Mouse (Mus musculus) leukemia stem cell, adult 10-12 weeks (primary cell): ENCODE data around the gene Mmp12. TPM values are rescaled to one million over a fixed set of nuclear protein-coding genes. Genes with fewer than 3 reads are reported as not detected.

Experiments used
- polyA plus RNA-seq: library from polyadenylated mRNA; stranded (reverse); fragments of >175 nt; gene quantifications from 2 replicates; pipeline ENCODE4 v1.2.3, GENCODE M21; 2012; ENCODE audit warnings: low replicate concordance

Mmp12 gene
- polyA plus RNA-seq, result not detected in 2 replicates

DNA sequence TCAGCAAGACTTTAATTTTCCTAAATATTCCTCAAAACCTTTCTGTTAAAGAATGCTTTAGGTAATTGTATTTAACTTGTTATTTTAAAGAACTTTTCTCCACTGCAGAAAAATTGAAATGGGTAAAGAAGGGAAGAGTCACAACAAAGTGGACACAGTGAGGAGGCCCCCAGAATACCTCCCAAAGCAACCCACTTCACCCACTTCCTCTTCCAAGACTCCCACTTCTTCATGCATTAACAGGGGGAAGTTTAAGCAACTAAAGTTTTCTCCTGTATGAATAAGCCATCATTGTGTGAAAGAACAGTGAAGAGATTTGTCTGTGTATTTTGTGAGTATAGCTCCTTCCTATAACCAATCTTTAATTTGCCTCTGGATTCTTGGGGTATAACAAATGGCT is at the start of gene Mmp12:
Mmp12 (plus strand) TSS at position 275 of the 400 bp plus-strand sequence.

DNA sequence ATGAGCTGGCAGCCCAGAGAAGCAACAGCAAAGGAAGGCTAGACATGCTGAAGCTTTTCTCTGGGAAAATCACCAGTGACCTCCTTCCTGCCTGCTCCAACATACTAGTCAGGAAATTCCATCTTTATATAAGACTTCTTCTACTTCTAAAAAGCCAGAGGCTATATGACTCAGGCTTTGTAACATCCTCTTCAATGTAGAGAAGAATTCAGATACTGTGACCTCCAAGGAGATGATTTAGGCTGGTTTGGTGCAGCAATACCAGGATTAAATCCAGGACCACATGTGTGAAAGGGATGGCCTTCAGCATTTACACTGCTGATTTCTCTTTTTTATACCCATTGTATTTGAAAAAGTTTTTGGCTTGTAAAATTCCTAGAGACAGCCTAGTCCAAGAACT is 43.8 kb downstream of the Mmp12 start, which contains the start of gene Mmp1b:
Mmp1b (minus strand) TSS at position 101 of the 400 bp plus-strand sequence.

Other genes with a start within 250 kb of the Mmp12 start
- gene Dync2h1, start 159.9 kb upstream of the Mmp12 start, polyA plus RNA-seq, result 0.14 and 0.24 TPM in 2 replicates
- 77.4 and 129 TPM in 2 replicates for gene Dcun1d5, start 159.9 kb upstream of the Mmp12 start, polyA plus RNA-seq
- not detected in 2 replicates for gene Mmp13, start 71.9 kb upstream of the Mmp12 start, polyA plus RNA-seq
- gene Mmp1b, start 43.7 kb downstream of the Mmp12 start, polyA plus RNA-seq, result not detected in 2 replicates
- gene Mmp3, start 101.4 kb downstream of the Mmp12 start, polyA plus RNA-seq, result 0.25 TPM in 1 of 2 replicates, not detected in the other
- gene Mmp10, start 158.0 kb downstream of the Mmp12 start, polyA plus RNA-seq, result 0.24 TPM in 1 of 2 replicates, not detected in the other
- 0.11 TPM in 1 of 2 replicates, not detected in the other for gene Mmp8, start 214.1 kb downstream of the Mmp12 start, polyA plus RNA-seq
- 0.13 TPM in 1 of 2 replicates, not detected in the other for gene Mmp27, start 227.0 kb downstream of the Mmp12 start, polyA plus RNA-seq